In genomic region chr4:89457861-89458260, GRCm38 (mm10) we compare ENCODE assay signal across 21 mouse cellular contexts.
"Had no signal": no experiment of that assay in that cellular context is flagged by ENCODE, and none has a peak within 500 bp of the region (broad histone marks: within the 10 kb centered on the region; RNA-seq: fewer than 3 reads in every experiment).

No protein-coding gene starts in this region.

- H3K27me3 ChIP-seq: limb, embryonic 15.5 days; liver, embryonic 13.5 days; megakaryocyte, embryonic 14.5 days; midbrain, embryonic 13.5 days; neural tube, embryonic 13.5 days had no signal

- H3K27ac ChIP-seq: left cerebral cortex, adult 2 months; limb, embryonic 12.5 days; limb, embryonic 15.5 days; liver, embryonic 13.5 days; midbrain, embryonic 10.5 days; midbrain, embryonic 13.5 days; neural tube, embryonic 13.5 days; stomach, postnatal 0 days had no signal

- H3K9me3 ChIP-seq: limb, embryonic 12.5 days; limb, embryonic 15.5 days; liver, embryonic 13.5 days; midbrain, embryonic 10.5 days; midbrain, embryonic 13.5 days; neural tube, embryonic 13.5 days had no signal

- DNase-seq: kidney, postnatal 10 days; kidney, postnatal 36 days; layer of hippocampus, postnatal 36 days; liver, embryonic 13.5 days; lung, adult 2 months; lung, postnatal 4 days; right cerebral cortex, postnatal 4 days; thymus, adult 2 months; thymus, postnatal 14 days; thymus, postnatal 4 days had no signal

- H3K36me3 ChIP-seq: limb, embryonic 12.5 days; limb, embryonic 15.5 days; liver, embryonic 13.5 days; midbrain, embryonic 10.5 days; midbrain, embryonic 13.5 days; neural tube, embryonic 13.5 days had no signal

- H3K4me1 ChIP-seq: limb, embryonic 12.5 days; limb, embryonic 15.5 days; midbrain, embryonic 10.5 days; midbrain, embryonic 13.5 days; neural tube, embryonic 13.5 days had no signal

- H3K4me3 ChIP-seq: left cerebral cortex, adult 2 months; limb, embryonic 12.5 days; limb, embryonic 15.5 days; liver, embryonic 13.5 days; megakaryocyte, embryonic 14.5 days; midbrain, embryonic 10.5 days; midbrain, embryonic 13.5 days; myocyte; neural tube, embryonic 13.5 days had no signal

- H3K4me2 ChIP-seq: limb, embryonic 12.5 days; limb, embryonic 15.5 days; liver, embryonic 13.5 days; midbrain, embryonic 13.5 days; neural tube, embryonic 13.5 days had no signal

- ATAC-seq: intestine, postnatal 0 days; midbrain, embryonic 13.5 days; midbrain, embryonic 16.5 days had no signal

- H3K9ac ChIP-seq: limb, embryonic 12.5 days; limb, embryonic 15.5 days; liver, embryonic 13.5 days; midbrain, embryonic 13.5 days; neural tube, embryonic 13.5 days had no signal
